Mouse (Mus musculus) lung, embryonic 14.5 days (tissue): ENCODE results near the gene Zfp618. TPM values are rescaled to one million over a fixed set of nuclear protein-coding genes. Genes with fewer than 3 reads are reported as not detected.

Experiments used
- ATAC-seq: fragments of 200-750 bp; cut with Nextera tagmentation; 2 replicates; pipeline ENCODE4 v1.8.0; 2017; ENCODE audit warnings: mild to moderate bottlenecking, moderate TSS enrichment, moderate library complexity; ENCODE audit not compliant: insufficient read depth
- DNase-seq: peaks from one replicate; pipeline ENCODE4 v3.0.0-alpha.2; 2015
- H3K27ac ChIP-seq: fragments of 300-500 bp; sonication (generic); 2 replicates; pipeline ENCODE4 v1.5.1; 2014; ENCODE audit warnings: low read depth, mild to moderate bottlenecking, moderate library complexity
- H3K27me3 ChIP-seq: fragments of 300-500 bp; sonication (generic); 2 replicates; pipeline ENCODE4 v1.6.1; 2014; ENCODE audit warnings: low read length, control low read depth; ENCODE audit not compliant: insufficient read depth
- H3K36me3 ChIP-seq: fragments of 300-500 bp; sonication (generic); 2 replicates; pipeline ENCODE4 v1.6.1; 2014; ENCODE audit warnings: control low read depth; ENCODE audit not compliant: insufficient read depth
- H3K4me1 ChIP-seq: fragments of 300-500 bp; sonication (generic); 2 replicates; pipeline ENCODE4 v1.6.1; 2014; ENCODE audit warnings: antibody characterized with exemption, control low read depth; ENCODE audit not compliant: insufficient read depth
- H3K4me2 ChIP-seq: fragments of 300-500 bp; sonication (generic); 2 replicates; pipeline ENCODE4 v1.6.1; 2014; ENCODE audit warnings: mild to moderate bottlenecking
- H3K4me3 ChIP-seq: fragments of 300-500 bp; sonication (generic); 2 replicates; pipeline ENCODE4 v1.5.1; 2014; ENCODE audit warnings: low read depth, low read length
- H3K9ac ChIP-seq: fragments of 300-500 bp; sonication (generic); 2 replicates; pipeline ENCODE4 v1.6.1; 2014
- H3K9me3 ChIP-seq: fragments of 300-500 bp; sonication (generic); 2 replicates; pipeline ENCODE4 v1.6.1; 2016; ENCODE audit warnings: low read depth, low read length, control low read depth
- CTCF ChIP-seq: IDR thresholded peaks from 2 replicates; pipeline ENCODE4 v1.5.1; 2016; ENCODE audit warnings: antibody characterized with exemption, low read depth
- WGBS: fragments of 180-500 bp; shearing (Covaris S2); extraction: QIAGEN DNeasy Blood & Tissue Kit; methylation state at CpG from one replicate; pipeline ENCODE4 v1.1.7; 2014; 5-methylcytosine and 5-hydroxymethylcytosine counted together
- polyA plus RNA-seq: library from polyadenylated mRNA; unstranded; fragments of >200 nt; fragmentation: Nextera tagmentation; extraction: Ambion mirVana; gene quantifications from 2 replicates; pipeline ENCODE4 v1.2.1, GENCODE M21; 2014

The Zfp618 gene
- polyA plus RNA-seq, 1 experiment from 2014 or later: 24.5 TPM

- no peak for TF ChIP-seq CTCF
- H3K9me3 ChIP-seq: no peaks in the 10 kb centered on the region
- no peak overlapping the region for H3K4me2 ChIP-seq
- H3K36me3 ChIP-seq: no peaks in the 10 kb centered on the region
- H3K27ac ChIP-seq: no peak overlapping the region
- ATAC-seq (peak; percentile 55; the same call in 1 of the 2 replicates), DNase-seq (peak; percentile 68)
- H3K4me3 ChIP-seq: no peak overlapping the region
- no peak overlapping the region for H3K9ac ChIP-seq
- H3K27me3 ChIP-seq: no peaks in the 10 kb centered on the region
- H3K4me1 ChIP-seq: peaks cover 6% of the 10 kb centered on the region; the same call in 1 of the 2 replicates
These were observed 62.1 kb downstream of the Zfp618 start for GRCm38 (mm10) chr4:63027451-63027850.

DNA sequence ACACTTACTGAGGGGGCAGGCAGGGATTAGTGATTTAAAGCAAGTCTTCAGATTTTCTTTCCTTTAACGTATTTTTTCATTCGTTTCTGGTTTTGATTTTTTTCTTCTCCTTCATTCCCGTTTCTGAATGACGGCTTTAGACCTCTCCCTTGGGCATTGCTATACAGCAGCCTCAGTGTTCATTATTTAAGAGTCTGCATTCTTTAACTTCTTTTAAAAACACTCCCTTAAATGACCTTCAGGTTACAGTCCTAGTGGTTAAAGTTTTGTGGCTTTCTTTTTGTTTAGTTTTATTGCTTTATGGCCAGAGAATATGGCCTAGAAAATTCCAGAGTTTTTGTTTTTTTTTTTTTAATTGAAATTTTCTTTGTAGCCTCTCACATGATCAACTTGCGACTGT lies 64.8 kb downstream of the Zfp618 start:
- DNase-seq (no peak), ATAC-seq (no peak)
- 67% methylated on average over 5 of the region's 5 CpGs for WGBS
- no peak overlapping the region for H3K9ac ChIP-seq
- TF ChIP-seq CTCF: no peak
- H3K4me1 ChIP-seq: peaks cover 6% of the 10 kb centered on the region; the same call in 1 of the 2 replicates
- no peaks in the 10 kb centered on the region for H3K9me3 ChIP-seq
- no peak overlapping the region for H3K4me3 ChIP-seq
- no peak overlapping the region for H3K4me2 ChIP-seq
- H3K27ac ChIP-seq: no peak overlapping the region
- H3K27me3 ChIP-seq: no peaks in the 10 kb centered on the region
- H3K36me3 ChIP-seq: no peaks in the 10 kb centered on the region

GRCm38 (mm10) chr4:63031240-63031639 lies 65.9 kb downstream of the Zfp618 start:
- DNase-seq: no peak
- peaks cover 6% of the 10 kb centered on the region; the same call in 1 of the 2 replicates for H3K4me1 ChIP-seq
- no peak for TF ChIP-seq CTCF

DNA sequence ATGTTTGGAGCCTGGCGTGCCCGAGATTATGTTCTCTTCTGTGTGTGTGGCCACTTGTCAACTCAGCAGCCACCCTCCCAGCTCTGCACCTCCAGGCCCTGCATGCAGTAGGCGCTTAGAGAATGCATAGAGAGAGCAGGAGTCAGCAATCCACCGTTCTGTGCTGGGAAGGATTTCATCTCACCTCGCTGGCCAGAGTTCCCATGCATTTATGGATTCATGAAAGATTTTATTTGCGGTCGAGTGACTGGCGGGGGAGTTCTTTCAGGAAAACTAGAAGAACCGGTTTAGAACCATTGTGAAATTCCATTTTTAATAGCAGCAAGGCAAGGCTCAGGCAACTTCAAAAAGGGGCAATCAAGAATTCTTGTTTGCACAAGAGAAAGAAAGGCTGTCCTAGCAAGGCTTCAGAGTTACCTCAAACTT lies 67.2 kb downstream of the Zfp618 start:
- H3K4me3 ChIP-seq: no peak overlapping the region
- ATAC-seq (peak; percentile 64), DNase-seq (peak; percentile 83)
- no peak overlapping the region for H3K9ac ChIP-seq
- 0 out of 2 replicates have a peak overlapping the region, but pooled peaks have one; percentile 8 for H3K4me2 ChIP-seq
- peaks cover 6% of the 10 kb centered on the region; the same call in 1 of the 2 replicates for H3K4me1 ChIP-seq
- peak overlapping the region; percentile 84 for H3K27ac ChIP-seq
- H3K27me3 ChIP-seq: no peaks in the 10 kb centered on the region
- no peaks in the 10 kb centered on the region for H3K36me3 ChIP-seq
- H3K9me3 ChIP-seq: no peaks in the 10 kb centered on the region
- TF ChIP-seq CTCF: no peak
- WGBS: 62% methylated on average over 9 of the region's 9 CpGs

More at GRCm38 (mm10) chr4:63031240-63031639, 65.9 kb downstream of the Zfp618 start:
- Histone ChIP-seq H3K9me3 (no peaks in the 10 kb centered on the region), H3K9ac (no peak overlapping the region), H3K4me3 (no peak overlapping the region), H3K4me2 (no peak overlapping the region), H3K36me3 (no peaks in the 10 kb centered on the region), H3K27ac (peak overlapping the region; percentile 84), H3K27me3 (no peaks in the 10 kb centered on the region)
- 86% methylated on average over 4 of the region's 4 CpGs for WGBS
- ATAC-seq: no peak

- no peak overlapping the region for H3K9ac ChIP-seq
- DNase-seq (no peak), ATAC-seq (no peak)
- no peaks in the 10 kb centered on the region for H3K36me3 ChIP-seq
- H3K4me2 ChIP-seq: 0 out of 2 replicates have a peak overlapping the region, but pooled peaks have one; percentile 8
- H3K27ac ChIP-seq: peak overlapping the region; percentile 75
- no peak for TF ChIP-seq CTCF
- no peak overlapping the region for H3K4me3 ChIP-seq
- 46% methylated on average over 5 of the region's 5 CpGs for WGBS
- H3K27me3 ChIP-seq: no peaks in the 10 kb centered on the region
- peaks cover 6% of the 10 kb centered on the region; the same call in 1 of the 2 replicates for H3K4me1 ChIP-seq
- no peaks in the 10 kb centered on the region for H3K9me3 ChIP-seq
These were observed 68.4 kb downstream of the Zfp618 start for GRCm38 (mm10) chr4:63033724-63034123.

DNA sequence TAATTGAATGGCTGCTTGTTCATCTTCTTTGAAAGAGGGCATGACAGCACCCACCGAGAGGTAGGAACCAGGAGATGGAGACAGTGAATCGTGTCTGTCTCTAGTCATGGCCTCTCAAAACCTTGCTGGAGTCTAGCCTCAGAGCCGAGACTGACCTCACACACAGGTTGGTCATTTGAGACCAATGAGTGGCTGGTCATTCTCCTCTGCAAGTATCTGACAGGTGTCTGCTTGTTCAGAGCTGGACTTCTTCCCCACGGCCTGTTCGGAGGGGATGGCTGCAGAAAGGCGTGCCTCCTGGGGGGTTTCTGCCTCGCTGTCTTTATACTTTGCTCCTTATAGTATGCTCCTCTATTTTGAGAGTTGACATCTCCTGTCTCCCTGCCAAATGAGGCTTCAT lies 70.6 kb downstream of the Zfp618 start:
- Histone ChIP-seq H3K27ac (no peak overlapping the region), H3K9ac (no peak overlapping the region), H3K4me1 (peaks cover 6% of the 10 kb centered on the region; the same call in 1 of the 2 replicates), H3K27me3 (no peaks in the 10 kb centered on the region), H3K4me3 (no peak overlapping the region), H3K36me3 (no peaks in the 10 kb centered on the region), H3K4me2 (no peak overlapping the region), H3K9me3 (no peaks in the 10 kb centered on the region)
- ATAC-seq (no peak), DNase-seq (no peak)
- WGBS: 75% methylated on average over 7 of the region's 7 CpGs
- no peak for TF ChIP-seq CTCF

DNA sequence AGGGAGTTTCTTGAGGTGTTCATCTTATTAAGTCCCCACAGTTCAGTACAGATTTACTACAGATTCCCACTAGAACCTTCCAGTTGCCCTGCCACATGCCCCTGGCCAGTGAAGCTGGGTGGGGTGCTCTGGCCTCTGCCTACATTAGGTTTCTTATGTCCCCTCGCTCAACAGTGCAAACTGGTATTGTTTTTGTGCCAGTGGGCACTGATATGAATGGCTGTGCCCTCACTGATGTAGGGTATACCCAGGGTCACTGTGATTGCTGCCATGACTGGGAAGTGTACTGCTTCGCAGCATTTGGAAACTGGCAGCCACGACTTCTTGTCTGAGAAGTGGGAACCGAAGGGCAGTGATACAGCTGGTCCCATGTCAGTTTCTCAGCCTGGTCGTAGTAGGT lies 71.4 kb downstream of the Zfp618 start:
- DNase-seq: no peak
- H3K9ac ChIP-seq: no peak overlapping the region
- H3K4me1 ChIP-seq: no peaks in the 10 kb centered on the region
- H3K9me3 ChIP-seq: no peaks in the 10 kb centered on the region
- H3K27me3 ChIP-seq: no peaks in the 10 kb centered on the region
- WGBS: 90% methylated on average over 5 of the region's 5 CpGs
- H3K27ac ChIP-seq: no peak overlapping the region
- H3K4me3 ChIP-seq: no peak overlapping the region
- no peak for ATAC-seq
- no peak for TF ChIP-seq CTCF
- H3K4me2 ChIP-seq: no peak overlapping the region
- no peaks in the 10 kb centered on the region for H3K36me3 ChIP-seq
